Mouse (Mus musculus) spleen, adult 2 months (tissue): ENCODE results near the gene Gpr137c.

Experiments
- CTCF ChIP-seq: fragments of 200-500 bp; IDR thresholded peaks from 2 replicates; pipeline ENCODE4 v1.5.1; 2011; ENCODE audit warnings: mild to moderate bottlenecking, inconsistent platforms; ENCODE audit not compliant: insufficient read depth, insufficient read length, insufficient replicate concordance; ENCODE audit errors: extremely low read depth
- POLR2A ChIP-seq: fragments of 200-500 bp; IDR thresholded peaks from 2 replicates; pipeline ENCODE4 v1.6.1; 2011; ENCODE audit warnings: low read depth, low read length, inconsistent platforms

- TF ChIP-seq CTCF (no peak), POLR2A (no peak)
These were observed 28.5 kb upstream of the Gpr137c start for GRCm38 (mm10) chr14:45190999-45191398.
